Mouse (Mus musculus) left cerebral cortex, adult 2 months (tissue): ENCODE data around the gene Rplp0. TPM values are rescaled to one million over a fixed set of nuclear protein-coding genes. Genes with fewer than 3 reads are reported as not detected.

Experiments
- DNase-seq, 2 experiments: peaks; one replicate each; pipeline ENCODE4 v3.0.0; 2021 to 2022; ENCODE audit warnings: low spot score in 2 of 2, mixed read lengths in 1 of 2; ENCODE audit errors: extremely low spot score in 1 of 2
- H3K27ac ChIP-seq: fragments of 200-600 bp; 2 replicates; pipeline ENCODE4 v1.8.1; 2022
- H3K4me3 ChIP-seq: fragments of 200-600 bp; 2 replicates; pipeline ENCODE4 v1.8.1; 2022
- CTCF ChIP-seq: fragments of 200-600 bp; IDR thresholded peaks from 2 replicates; pipeline ENCODE4 v1.8.1; 2022; ENCODE audit warnings: antibody characterized with exemption, mild to moderate bottlenecking, moderate library complexity
- intact Hi-C: fragments of 180-260 bp; cut with DNase I; formaldehyde crosslinking; loops from one replicate; pipeline ENCODE4 v1.15.1; 2025
- total RNA-seq, 2 experiments: library from RNA; stranded (reverse); gene quantifications; 2 replicates each; pipeline ENCODE4 v1.2.3; 2021

Gene Rplp0
- total RNA-seq, 2 experiments from 2014 or later, result 183 to 187 TPM

- H3K27ac ChIP-seq, result no peak overlapping the region
- DNase-seq, result no peak
- no peak overlapping the region for H3K4me3 ChIP-seq
- intact Hi-C loops, result loop anchor here (10.0 kb wide), 1 partner anchor 180 kb away; no protein-coding TSS in a partner anchor
- no peak for TF ChIP-seq CTCF
These were observed 14.5 kb upstream of the Rplp0 start for GRCm38 (mm10) chr5:115544655-115545185.

DNA sequence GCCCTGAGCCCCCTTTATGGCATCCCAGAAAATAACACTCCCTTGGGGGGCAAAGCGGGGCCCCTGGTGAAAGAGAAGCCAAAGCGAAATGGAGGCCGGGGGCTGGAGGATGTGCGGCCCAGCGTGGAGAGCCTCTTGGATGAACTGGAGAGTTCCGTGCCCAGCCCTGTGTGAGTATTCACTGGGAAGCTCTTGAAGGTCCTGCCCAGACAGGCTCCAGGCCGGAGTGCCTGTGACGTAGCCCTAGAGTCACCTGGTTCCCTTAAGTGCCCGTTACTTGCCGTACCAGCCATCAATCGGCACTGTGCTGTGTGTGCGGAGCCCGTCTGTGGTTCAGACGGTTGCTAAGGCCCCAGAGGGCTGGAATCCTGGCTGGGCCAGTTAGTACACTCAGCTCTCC lies 13.6 kb upstream of the Rplp0 start:
- H3K27ac ChIP-seq, result no peak overlapping the region

GRCm38 (mm10) chr5:115546536-115546935 lies 12.7 kb upstream of the Rplp0 start:
- intact Hi-C loops, result loop anchor here (10.0 kb wide), 1 partner anchor 182 kb away; no protein-coding TSS in a partner anchor
- no peak for TF ChIP-seq CTCF
- H3K4me3 ChIP-seq, result no peak overlapping the region
- no peak overlapping the region for H3K27ac ChIP-seq
- DNase-seq, result no peak

More for the DNA sequence above, 13.6 kb upstream of the Rplp0 start:
- TF ChIP-seq CTCF, result no peak
- intact Hi-C loops, result loop anchor here (10.0 kb wide), 1 partner anchor 181 kb away; no protein-coding TSS in a partner anchor
- DNase-seq, result no peak
- H3K4me3 ChIP-seq, result no peak overlapping the region

GRCm38 (mm10) chr5:115547014-115547413 lies 12.3 kb upstream of the Rplp0 start:
- DNase-seq, result no peak
- Histone ChIP-seq H3K4me3 (no peak overlapping the region), H3K27ac (no peak overlapping the region)
- intact Hi-C loops, result loop anchor here (10.0 kb wide), 1 partner anchor 182 kb away; no protein-coding TSS in a partner anchor
- TF ChIP-seq CTCF, result no peak

GRCm38 (mm10) chr5:115547421-115547820 lies 11.8 kb upstream of the Rplp0 start:
- TF ChIP-seq CTCF, result no peak
- DNase-seq, result no peak
- H3K4me3 ChIP-seq, result no peak overlapping the region
- H3K27ac ChIP-seq, result no peak overlapping the region
- intact Hi-C loops, result loop anchor here (10.0 kb wide), 1 partner anchor 183 kb away; no protein-coding TSS in a partner anchor

GRCm38 (mm10) chr5:115548501-115549285 lies 10.6 kb upstream of the Rplp0 start:
- Histone ChIP-seq H3K27ac (no peak overlapping the region), H3K4me3 (no peak overlapping the region)
- no peak for DNase-seq
- no peak for TF ChIP-seq CTCF
- intact Hi-C loops, result loop anchor here (10.0 kb wide), 1 partner anchor 184 kb away; no protein-coding TSS in a partner anchor

DNA sequence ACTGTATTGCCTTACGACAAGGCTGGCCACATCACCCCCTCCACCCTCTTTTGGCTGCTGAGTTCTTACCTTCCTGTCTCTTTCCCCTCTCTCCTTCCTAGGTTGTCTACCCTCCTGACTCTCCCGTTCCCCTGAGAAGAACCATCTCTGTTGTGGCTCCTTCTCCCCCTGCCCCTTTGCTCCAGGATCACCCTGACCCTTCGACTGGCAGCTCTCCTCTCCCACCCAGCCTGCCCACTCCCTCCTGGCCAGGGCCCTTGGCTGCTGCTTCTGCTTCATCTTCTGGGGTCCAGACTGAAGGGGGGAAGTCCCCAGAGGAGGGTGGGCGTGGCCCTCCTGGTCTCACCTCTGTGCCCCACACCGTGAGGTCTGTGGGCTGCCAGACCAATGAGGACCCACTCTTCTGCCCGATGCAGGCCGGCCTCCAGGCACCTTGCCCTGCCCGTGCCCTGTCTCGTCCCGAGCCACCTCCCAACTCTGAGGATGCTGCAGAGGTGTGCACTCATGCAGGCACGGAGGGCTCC lies 8.7 kb upstream of the Rplp0 start:
- no peak overlapping the region for H3K27ac ChIP-seq
- DNase-seq, result no peak
- no peak for TF ChIP-seq CTCF
- no peak overlapping the region for H3K4me3 ChIP-seq
- intact Hi-C loops, result no loop called here

DNA sequence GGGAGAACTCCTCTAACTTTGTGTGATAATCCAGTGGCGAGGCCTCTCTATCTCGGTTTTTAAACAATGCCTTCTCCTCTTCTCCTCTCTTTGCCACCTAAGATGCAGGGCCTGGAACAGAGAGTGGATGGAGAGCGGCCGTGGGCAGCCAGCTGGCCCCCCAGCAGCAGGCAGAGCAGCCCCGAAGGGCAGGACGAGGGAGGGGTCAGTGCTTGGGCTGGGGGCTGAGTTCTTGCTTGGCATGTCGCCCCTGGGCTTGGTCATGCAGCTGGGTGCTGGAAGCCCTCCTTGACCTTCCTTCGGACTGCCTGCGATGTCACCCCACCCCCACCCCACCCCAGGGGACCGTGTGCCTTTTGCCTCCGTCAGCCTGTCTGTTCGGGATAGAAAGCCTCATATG lies 7.9 kb upstream of the Rplp0 start:
- no peak overlapping the region for H3K27ac ChIP-seq
- intact Hi-C loops, result no loop called here
- no peak for DNase-seq
- TF ChIP-seq CTCF, result no peak
- H3K4me3 ChIP-seq, result no peak overlapping the region

- intact Hi-C loops, result no loop called here
- no peak overlapping the region for H3K4me3 ChIP-seq
- no peak for DNase-seq
- H3K27ac ChIP-seq, result no peak overlapping the region
- no peak for TF ChIP-seq CTCF
These were observed 7.5 kb upstream of the Rplp0 start for GRCm38 (mm10) chr5:115551799-115552198.

DNA sequence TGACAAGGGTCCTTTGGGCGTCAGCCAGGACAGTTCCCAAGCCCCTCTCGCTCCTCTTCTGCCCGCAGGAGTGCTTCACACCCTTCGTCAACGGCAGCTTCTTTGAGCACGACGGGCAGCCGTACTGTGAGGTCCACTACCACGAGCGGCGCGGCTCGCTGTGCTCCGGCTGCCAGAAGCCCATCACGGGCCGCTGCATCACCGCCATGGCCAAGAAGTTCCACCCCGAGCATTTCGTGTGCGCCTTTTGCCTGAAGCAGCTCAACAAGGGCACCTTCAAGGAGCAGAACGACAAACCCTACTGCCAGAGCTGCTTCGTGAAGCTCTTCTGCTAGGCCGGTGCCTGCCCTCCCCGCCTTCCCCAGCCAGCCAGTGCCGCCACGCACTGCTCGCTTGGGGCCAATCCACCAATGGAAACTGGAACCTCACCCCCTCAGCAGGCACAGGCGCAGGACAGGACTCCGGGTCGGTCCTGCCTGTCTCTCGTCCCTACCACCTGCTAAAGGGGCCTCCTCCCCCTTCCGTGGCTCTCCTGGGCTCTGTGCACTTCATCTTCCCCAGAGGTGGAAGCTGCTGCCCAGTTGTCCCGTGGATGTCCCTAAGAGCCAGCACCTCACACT lies 5.4 kb upstream of the Rplp0 start:
- no peak for TF ChIP-seq CTCF
- intact Hi-C loops, result no loop called here
- no peak overlapping the region for H3K4me3 ChIP-seq
- DNase-seq, result no peak
- H3K27ac ChIP-seq, result no peak overlapping the region

DNA sequence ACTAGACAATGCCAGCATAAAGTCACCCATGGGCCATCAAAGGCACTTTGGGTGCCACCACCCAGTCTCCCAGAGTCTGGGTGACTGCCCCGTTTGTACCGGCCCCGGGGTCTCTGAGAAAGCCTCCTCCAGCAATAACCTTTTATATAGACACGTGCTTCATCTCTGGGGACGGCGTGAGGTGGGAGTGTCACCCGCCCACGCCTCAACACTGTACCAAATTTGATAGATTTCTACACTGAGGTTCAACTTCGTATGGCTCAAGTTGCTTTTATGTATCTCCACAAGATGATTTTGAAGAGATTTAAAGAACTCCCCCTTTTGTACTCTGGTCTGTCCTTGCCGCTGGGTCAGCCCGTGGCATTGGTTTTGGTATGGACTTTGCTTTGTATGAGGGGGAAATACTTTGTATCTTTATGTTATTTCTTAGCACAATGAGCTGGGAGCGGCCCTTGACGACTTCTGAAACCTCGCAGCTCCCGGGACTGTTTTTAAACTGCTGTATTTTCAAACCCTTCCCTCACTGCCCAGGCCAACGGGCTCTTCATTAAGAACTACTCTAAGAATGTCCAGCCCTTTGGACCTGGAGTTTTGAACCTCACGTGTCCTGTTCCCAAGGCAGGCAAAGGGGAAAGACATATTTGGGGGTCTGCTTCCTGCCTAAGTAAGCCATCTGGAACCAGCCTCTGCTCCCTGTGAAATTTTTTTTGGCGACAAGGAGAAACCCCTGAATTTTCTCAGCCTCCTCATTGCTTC lies 4.6 kb upstream of the Rplp0 start:
- no peak for TF ChIP-seq CTCF
- H3K4me3 ChIP-seq, result no peak overlapping the region
- DNase-seq, result no peak
- intact Hi-C loops, result loop anchor here (5.0 kb wide), 1 partner anchor 47 kb away; the partner anchor contains the start of gene Pxn
- no peak overlapping the region for H3K27ac ChIP-seq
